Mouse (Mus musculus): ENCODE data around the gene Smyd3. TPM values are rescaled to one million over a fixed set of nuclear protein-coding genes. Genes with fewer than 3 reads are reported as not detected.

Smyd3 gene
- total and polyA plus RNA-seq, 3 experiments, result 2.7 to 8.1 (median 7.6) TPM

GRCm38 (mm10) chr1:179378102-179378501 lies 139.7 kb downstream of the Smyd3 start:
- TF ChIP-seq CTCF (IDR thresholded peaks at IDR 0.05) (no peak), POLR2A (IDR thresholded peaks at IDR 0.05; ENCODE audit: insufficient read depth, low read depth, low read length) (no peak), EP300 (IDR thresholded peaks at IDR 0.05; ENCODE audit: insufficient read depth, low read depth, low read length) (no peak)
- Histone ChIP-seq H3K36me3 (ENCODE audit: control insufficient read depth, insufficient read depth, low read length) (no peaks in the 10 kb centered on the region), H3K79me2 (replicated peaks; ENCODE audit: control insufficient read depth, insufficient read depth, low read length) (no peaks in the 10 kb centered on the region), H3K27ac (no peak overlapping the region), H3K9ac (ENCODE audit: low read depth, low read length) (no peak overlapping the region), H3K4me1 (ENCODE audit: control insufficient read depth, insufficient read depth, low read length) (no peaks in the 10 kb centered on the region), H3K27me3 (ENCODE audit: control insufficient read depth, insufficient read depth, low read length) (no peaks in the 10 kb centered on the region), H3K4me3 (no peak overlapping the region)
- WGBS, result 86% methylated on average over 4 of the region's 4 CpGs
- no peak for DNase-seq
- intact Hi-C loops (cut with DNase I), result no loop called here

GRCm38 (mm10) chr1:179374987-179375386 lies 142.9 kb downstream of the Smyd3 start:
- Histone ChIP-seq H3K4me3 (no peak overlapping the region), H3K9ac (ENCODE audit: low read depth, low read length) (no peak overlapping the region), H3K79me2 (replicated peaks; ENCODE audit: control insufficient read depth, insufficient read depth, low read length) (no peaks in the 10 kb centered on the region), H3K36me3 (ENCODE audit: control insufficient read depth, insufficient read depth, low read length) (no peaks in the 10 kb centered on the region), H3K27ac (no peak overlapping the region), H3K4me1 (ENCODE audit: control insufficient read depth, insufficient read depth, low read length) (no peaks in the 10 kb centered on the region), H3K27me3 (ENCODE audit: control insufficient read depth, insufficient read depth, low read length) (no peaks in the 10 kb centered on the region)
- WGBS, result 91% methylated on average over 4 of the region's 4 CpGs
- DNase-seq, result no peak
- TF ChIP-seq POLR2A (IDR thresholded peaks at IDR 0.05; ENCODE audit: insufficient read depth, low read depth, low read length), result no peak
- intact Hi-C loops (cut with DNase I), result no loop called here

- intact Hi-C loops (cut with DNase I), result no loop called here
- no peaks in the 10 kb centered on the region for H3K27me3 ChIP-seq (ENCODE audit: control insufficient read depth, insufficient read depth, low read length)
- no peaks in the 10 kb centered on the region for H3K4me1 ChIP-seq (ENCODE audit: control insufficient read depth, insufficient read depth, low read length)
- H3K27ac ChIP-seq, result no peak overlapping the region
- no peak for DNase-seq
- no peaks in the 10 kb centered on the region for H3K36me3 ChIP-seq (ENCODE audit: control insufficient read depth, insufficient read depth, low read length)
- TF ChIP-seq CTCF (IDR thresholded peaks at IDR 0.05) (no peak), EP300 (IDR thresholded peaks at IDR 0.05; ENCODE audit: insufficient read depth, low read depth, low read length) (no peak), POLR2A (IDR thresholded peaks at IDR 0.05; ENCODE audit: insufficient read depth, low read depth, low read length) (no peak)
- WGBS, result 92% methylated on average over 11 of the region's 11 CpGs
- no peak overlapping the region for H3K9ac ChIP-seq (ENCODE audit: low read depth, low read length)
- H3K4me3 ChIP-seq, result no peak overlapping the region
- no peaks in the 10 kb centered on the region for H3K79me2 ChIP-seq (replicated peaks; ENCODE audit: control insufficient read depth, insufficient read depth, low read length)
These were observed 143.9 kb downstream of the Smyd3 start for GRCm38 (mm10) chr1:179373911-179374310.

GRCm38 (mm10) chr1:179371191-179371590 lies 146.7 kb downstream of the Smyd3 start:
- H3K27ac ChIP-seq, result no peak overlapping the region
- H3K4me3 ChIP-seq, result no peak overlapping the region
- TF ChIP-seq CTCF (IDR thresholded peaks at IDR 0.05) (no peak), EP300 (IDR thresholded peaks at IDR 0.05; ENCODE audit: insufficient read depth, low read depth, low read length) (no peak), POLR2A (IDR thresholded peaks at IDR 0.05; ENCODE audit: insufficient read depth, low read depth, low read length) (no peak)
- intact Hi-C loops (cut with DNase I), result no loop called here
- no peaks in the 10 kb centered on the region for H3K79me2 ChIP-seq (replicated peaks; ENCODE audit: control insufficient read depth, insufficient read depth, low read length)
- no peaks in the 10 kb centered on the region for H3K27me3 ChIP-seq (ENCODE audit: control insufficient read depth, insufficient read depth, low read length)
- H3K4me1 ChIP-seq (ENCODE audit: control insufficient read depth, insufficient read depth, low read length), result no peaks in the 10 kb centered on the region
- no peak overlapping the region for H3K9ac ChIP-seq (ENCODE audit: low read depth, low read length)
- H3K36me3 ChIP-seq (ENCODE audit: control insufficient read depth, insufficient read depth, low read length), result no peaks in the 10 kb centered on the region
- WGBS, result 81% methylated on average over 3 of the region's 3 CpGs
- no peak for DNase-seq

- no peak overlapping the region for H3K9ac ChIP-seq (ENCODE audit: low read depth, low read length)
- no peaks in the 10 kb centered on the region for H3K27me3 ChIP-seq (ENCODE audit: control insufficient read depth, insufficient read depth, low read length)
- no peaks in the 10 kb centered on the region for H3K4me1 ChIP-seq (ENCODE audit: control insufficient read depth, insufficient read depth, low read length)
- intact Hi-C loops (cut with DNase I), result no loop called here
- no peak for DNase-seq
- H3K79me2 ChIP-seq (replicated peaks; ENCODE audit: control insufficient read depth, insufficient read depth, low read length), result no peaks in the 10 kb centered on the region
- TF ChIP-seq POLR2A (IDR thresholded peaks at IDR 0.05; ENCODE audit: insufficient read depth, low read depth, low read length), result no peak
- TF ChIP-seq CTCF (IDR thresholded peaks at IDR 0.05), result no peak
- no peak for TF ChIP-seq EP300 (IDR thresholded peaks at IDR 0.05; ENCODE audit: insufficient read depth, low read depth, low read length)
- H3K27ac ChIP-seq, result no peak overlapping the region
- 92% methylated on average over 3 of the region's 3 CpGs for WGBS
- no peak overlapping the region for H3K4me3 ChIP-seq
- no peaks in the 10 kb centered on the region for H3K36me3 ChIP-seq (ENCODE audit: control insufficient read depth, insufficient read depth, low read length)
These were observed 149.3 kb downstream of the Smyd3 start for GRCm38 (mm10) chr1:179368426-179369010.

GRCm38 (mm10) chr1:179361481-179362466 lies 156.1 kb downstream of the Smyd3 start:
- Histone ChIP-seq H3K27ac (no peak overlapping the region), H3K4me1 (ENCODE audit: control insufficient read depth, insufficient read depth, low read length) (no peaks in the 10 kb centered on the region), H3K27me3 (ENCODE audit: control insufficient read depth, insufficient read depth, low read length) (no peaks in the 10 kb centered on the region), H3K4me3 (no peak overlapping the region), H3K36me3 (ENCODE audit: control insufficient read depth, insufficient read depth, low read length) (no peaks in the 10 kb centered on the region), H3K79me2 (replicated peaks; ENCODE audit: control insufficient read depth, insufficient read depth, low read length) (no peaks in the 10 kb centered on the region), H3K9ac (ENCODE audit: low read depth, low read length) (no peak overlapping the region)
- WGBS, result 73% methylated on average over 8 of the region's 8 CpGs
- intact Hi-C loops (cut with DNase I), result no loop called here
- DNase-seq, result no peak
- TF ChIP-seq CTCF (IDR thresholded peaks at IDR 0.05) (no peak), POLR2A (IDR thresholded peaks at IDR 0.05; ENCODE audit: insufficient read depth, low read depth, low read length) (no peak), EP300 (IDR thresholded peaks at IDR 0.05; ENCODE audit: insufficient read depth, low read depth, low read length) (no peak)
